Mouse (Mus musculus) liver, embryonic 14.5 days (tissue): ENCODE results near the gene Tmprss13.

ENCODE experiments used
- CTCF ChIP-seq: IDR thresholded peaks from 2 replicates; pipeline ENCODE4 v1.5.1; 2016; ENCODE audit warnings: antibody characterized with exemption, low read depth, control low read depth
- EP300 ChIP-seq: IDR thresholded peaks from 2 replicates; pipeline ENCODE4 v1.6.1; 2016; ENCODE audit warnings: antibody characterized with exemption, low read depth

GRCm38 (mm10) chr9:45388385-45388994 lies 69.6 kb downstream of the Tmprss13 start:
- peak; percentile 95 for TF ChIP-seq CTCF
- no peak for TF ChIP-seq EP300
